Comparison of ENCODE assay signal across 17 mouse cellular contexts in genomic region chr7:30289071-30289713, GRCm38 (mm10). TPM values are rescaled to one million over a fixed set of nuclear protein-coding genes. Genes with fewer than 3 reads are reported as not detected.
A peak's percentile ranks its signal among the peaks of the same experiment; 100 is the strongest.
DNase-seq lines count a peak whose midpoint lies in the region; ATAC-seq lines count a peak whose summit lies in the region.
"Had no signal": no experiment of that assay in that cellular context is flagged by ENCODE, and none has a peak within 500 bp of the region (broad histone marks: within the 10 kb centered on the region; RNA-seq: fewer than 3 reads in every experiment).

No protein-coding gene starts in this region.

- H3K4me3 ChIP-seq in megakaryocyte, embryonic 14.5 days (replicated peaks): peak overlapping the region; percentile 59
- H3K4me3 ChIP-seq in embryonic facial prominence, embryonic 10.5 days: peak overlapping the region; percentile 14; the same call in 1 of the 2 replicates
- no peak overlapping the region for H3K4me3 ChIP-seq in limb, embryonic 11.5 days (ENCODE audit: low read depth, low read length)
- H3K4me3 ChIP-seq: hindbrain, embryonic 15.5 days had no signal

- no peak overlapping the region for H3K9ac ChIP-seq in limb, embryonic 11.5 days (ENCODE audit: low read length)
- H3K9ac ChIP-seq: hindbrain, embryonic 15.5 days had no signal

- no peak for ATAC-seq in cerebellum, adult (ENCODE audit: insufficient number of reproducible peaks, low FRiP score, low TSS enrichment)
- ATAC-seq in megakaryocyte, adult 5-6 weeks (ENCODE audit: poor library complexity, severe bottlenecking): no peak
- no peak for ATAC-seq in limb, embryonic 11.5 days (ENCODE audit: insufficient number of reproducible peaks, low FRiP score, low TSS enrichment, low read depth)

- no peaks in the 10 kb centered on the region for H3K36me3 ChIP-seq in megakaryocyte, embryonic 14.5 days (replicated peaks; ENCODE audit: low read length)
- H3K36me3 ChIP-seq in embryonic facial prominence, embryonic 10.5 days (replicated peaks): peaks cover 17% of the 10 kb centered on the region
- no peaks in the 10 kb centered on the region for H3K36me3 ChIP-seq in limb, embryonic 11.5 days (ENCODE audit: control insufficient read depth, insufficient read depth, low read length)

- DNase-seq in cerebellum, adult 8-10 months: peak; percentile 39
- no peak for DNase-seq in embryonic facial prominence, embryonic 10.5 days (ENCODE audit: low spot score)
- DNase-seq in limb, embryonic 11.5 days (ENCODE audit: low spot score): no peak
- no peak for DNase-seq in right cerebral cortex, postnatal 14 days
- DNase-seq in spleen, postnatal 36 days (ENCODE audit: low spot score in 2 of 2): no peak
- DNase-seq: gastrocnemius, postnatal 36 days; kidney, adult 8-10 months; lung, adult 2 months; thymus, postnatal 36 days had no signal

- no peaks in the 10 kb centered on the region for H3K9me3 ChIP-seq in megakaryocyte, embryonic 14.5 days
- no peaks in the 10 kb centered on the region for H3K9me3 ChIP-seq in embryonic facial prominence, embryonic 10.5 days
- no peaks in the 10 kb centered on the region for H3K9me3 ChIP-seq in limb, embryonic 11.5 days (ENCODE audit: control insufficient read depth, low read length)
- H3K9me3 ChIP-seq: hindbrain, embryonic 15.5 days had no signal

- peak overlapping the region; percentile 75 for H3K27ac ChIP-seq in embryonic facial prominence, embryonic 10.5 days (replicated peaks)
- H3K27ac ChIP-seq in limb, embryonic 11.5 days (replicated peaks; ENCODE audit: low read depth, low read length): 0 out of 2 replicates have a peak overlapping the region, but pooled peaks have one; percentile 36
- H3K27ac ChIP-seq: hindbrain, embryonic 15.5 days; macrophage had no signal

- peaks cover 12% of the 10 kb centered on the region for H3K4me1 ChIP-seq in megakaryocyte, embryonic 14.5 days
- peaks cover 31% of the 10 kb centered on the region for H3K4me1 ChIP-seq in embryonic facial prominence, embryonic 10.5 days
- peaks cover 6% of the 10 kb centered on the region; the same call in 1 of the 2 replicates for H3K4me1 ChIP-seq in limb, embryonic 11.5 days (ENCODE audit: control insufficient read depth, insufficient read depth, low read length)

- peaks cover 48% of the 10 kb centered on the region for H3K27me3 ChIP-seq in megakaryocyte, embryonic 14.5 days (replicated peaks)
- H3K27me3 ChIP-seq in embryonic facial prominence, embryonic 10.5 days (replicated peaks; ENCODE audit: low read depth, poor library complexity, severe bottlenecking): peaks cover 11% of the 10 kb centered on the region; the same call in 1 of the 2 replicates
- H3K27me3 ChIP-seq in limb, embryonic 11.5 days (ENCODE audit: control insufficient read depth, insufficient read depth, low read length): no peaks in the 10 kb centered on the region
- H3K27me3 ChIP-seq: hindbrain, embryonic 15.5 days had no signal

- no peak overlapping the region; the same call in 1 of the 2 replicates for H3K4me2 ChIP-seq in limb, embryonic 11.5 days (ENCODE audit: low read depth, severe bottlenecking)
- H3K4me2 ChIP-seq: heart, embryonic 11.5 days; hindbrain, embryonic 15.5 days had no signal

- 61% methylated on average over 7 of the region's 7 CpGs for WGBS in embryonic facial prominence, embryonic 10.5 days
- 71% methylated on average over 7 of the region's 7 CpGs for WGBS in limb, embryonic 11.5 days

RNA-seq across cellular contexts. Expression of gene Clip3, which starts 2.3 kb away (rescaled TPM):
- polyA plus RNA-seq in megakaryocyte, embryonic 14.5 days (2012; ENCODE audit: insufficient read depth, low replicate concordance): 0.34 TPM in 1 of 2 replicates, not detected in the other
- total RNA-seq in megakaryocyte, adult 5-6 weeks (2015): 0.04 TPM in 1 of 2 replicates, not detected in the other
- not detected in 2 replicates for total RNA-seq in megakaryocyte, adult 5-6 weeks (2017)
- 53.0 and 53.4 TPM in 2 replicates for polyA plus RNA-seq in embryonic facial prominence, embryonic 10.5 days (2016; fragmentation: Nextera tagmentation; extraction: Ambion mirVana)
- 64.7 and 70.0 TPM in 2 replicates for polyA plus RNA-seq in limb, embryonic 11.5 days (2014; fragmentation: Nextera tagmentation; extraction: Ambion mirVana)
- polyA plus RNA-seq: macrophage had no signal

RNA-seq across cellular contexts. Expression of gene Wdr62, which starts 9.0 kb away (rescaled TPM):
- 35.7 and 93.0 TPM in 2 replicates for polyA plus RNA-seq in megakaryocyte, embryonic 14.5 days (2012; ENCODE audit: insufficient read depth, low replicate concordance)
- total RNA-seq in megakaryocyte, adult 5-6 weeks (2015): 13.3 and 19.5 TPM in 2 replicates
- total RNA-seq in megakaryocyte, adult 5-6 weeks (2017): 6.8 and 10.5 TPM in 2 replicates
- 17.8 and 18.2 TPM in 2 replicates for polyA plus RNA-seq in embryonic facial prominence, embryonic 10.5 days (2016; fragmentation: Nextera tagmentation; extraction: Ambion mirVana)
- 10.4 and 14.9 TPM in 2 replicates for polyA plus RNA-seq in limb, embryonic 11.5 days (2014; fragmentation: Nextera tagmentation; extraction: Ambion mirVana)

RNA-seq across cellular contexts. Expression of gene Thap8, which starts 9.3 kb away (rescaled TPM):
- not detected in 2 replicates for polyA plus RNA-seq in megakaryocyte, embryonic 14.5 days (2012; ENCODE audit: insufficient read depth, low replicate concordance)
- total RNA-seq in megakaryocyte, adult 5-6 weeks (2015): 0.36 and 0.51 TPM in 2 replicates
- total RNA-seq in megakaryocyte, adult 5-6 weeks (2017): 0.84 and 1.1 TPM in 2 replicates
- polyA plus RNA-seq in embryonic facial prominence, embryonic 10.5 days (2016; fragmentation: Nextera tagmentation; extraction: Ambion mirVana): 0.45 and 0.90 TPM in 2 replicates
- 0.16 and 0.19 TPM in 2 replicates for polyA plus RNA-seq in limb, embryonic 11.5 days (2014; fragmentation: Nextera tagmentation; extraction: Ambion mirVana)
- total RNA-seq: liver, adult 2 months had no signal
- polyA plus RNA-seq: large intestine, adult 2 months; liver, adult 2 months had no signal

RNA-seq across cellular contexts. Expression of gene Alkbh6, which starts 19.3 kb away (rescaled TPM):
- 78.7 and 108 TPM in 2 replicates for polyA plus RNA-seq in megakaryocyte, embryonic 14.5 days (2012; ENCODE audit: insufficient read depth, low replicate concordance)
- total RNA-seq in megakaryocyte, adult 5-6 weeks (2015): 18.2 and 24.2 TPM in 2 replicates
- 19.0 and 22.3 TPM in 2 replicates for total RNA-seq in megakaryocyte, adult 5-6 weeks (2017)
- polyA plus RNA-seq in embryonic facial prominence, embryonic 10.5 days (2016; fragmentation: Nextera tagmentation; extraction: Ambion mirVana): 95.5 and 97.0 TPM in 2 replicates
- 93.7 and 97.6 TPM in 2 replicates for polyA plus RNA-seq in limb, embryonic 11.5 days (2014; fragmentation: Nextera tagmentation; extraction: Ambion mirVana)

RNA-seq across cellular contexts. Expression of gene Syne4, which starts 25.4 kb away (rescaled TPM):
- 2.6 TPM in 1 of 2 replicates, not detected in the other for polyA plus RNA-seq in megakaryocyte, embryonic 14.5 days (2012; ENCODE audit: insufficient read depth, low replicate concordance)
- 0.58 and 1.9 TPM in 2 replicates for total RNA-seq in megakaryocyte, adult 5-6 weeks (2015)
- total RNA-seq in megakaryocyte, adult 5-6 weeks (2017): 0.49 and 1.1 TPM in 2 replicates
- 51.1 and 65.6 TPM in 2 replicates for polyA plus RNA-seq in embryonic facial prominence, embryonic 10.5 days (2016; fragmentation: Nextera tagmentation; extraction: Ambion mirVana)
- 72.3 and 75.3 TPM in 2 replicates for polyA plus RNA-seq in limb, embryonic 11.5 days (2014; fragmentation: Nextera tagmentation; extraction: Ambion mirVana)

Comparison
In these comparisons a context has a peak if more than half of its experiments do, and no peak if none do; other contexts are left out.
1. RNA of gene Clip3, which starts 2.3 kb away (polyA plus RNA-seq): 64.7 to 70.0 TPM in limb, embryonic 11.5 days and 53.0 to 53.4 TPM in embryonic facial prominence, embryonic 10.5 days; 0.34 TPM in megakaryocyte, embryonic 14.5 days; every median in the first group is over 10 times any median in the second.